Mouse (Mus musculus) mature B cell (primary cell): ENCODE data around the gene Tom1.

Experiments
- in situ Hi-C: fragments of 300-500 bp; cut with MboI; formaldehyde crosslinking; loops from 2 replicates; pipeline ENCODE4 v1.14.3; 2019

The Tom1 gene

DNA sequence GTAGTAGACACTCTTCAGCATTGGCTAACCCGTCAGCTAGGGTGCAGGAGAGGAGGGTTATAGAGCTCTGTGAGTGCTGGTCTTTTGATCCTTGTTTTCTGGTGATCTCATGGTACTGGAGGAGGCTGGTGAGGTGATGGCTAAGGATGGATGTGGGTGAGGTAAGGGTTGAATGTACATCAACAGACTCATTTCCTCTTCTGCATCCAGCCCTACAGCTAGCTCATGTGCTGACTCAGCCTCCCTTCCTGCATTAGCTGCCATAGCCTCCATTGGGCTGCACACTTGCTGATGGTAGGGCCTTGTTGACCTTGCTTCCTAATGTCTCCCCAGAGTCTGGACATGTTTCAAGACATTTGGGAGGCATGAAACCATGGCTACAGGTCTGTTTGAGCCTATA, 9.5 kb downstream of the Tom1 start:
- in situ Hi-C loops = no loop called here

DNA sequence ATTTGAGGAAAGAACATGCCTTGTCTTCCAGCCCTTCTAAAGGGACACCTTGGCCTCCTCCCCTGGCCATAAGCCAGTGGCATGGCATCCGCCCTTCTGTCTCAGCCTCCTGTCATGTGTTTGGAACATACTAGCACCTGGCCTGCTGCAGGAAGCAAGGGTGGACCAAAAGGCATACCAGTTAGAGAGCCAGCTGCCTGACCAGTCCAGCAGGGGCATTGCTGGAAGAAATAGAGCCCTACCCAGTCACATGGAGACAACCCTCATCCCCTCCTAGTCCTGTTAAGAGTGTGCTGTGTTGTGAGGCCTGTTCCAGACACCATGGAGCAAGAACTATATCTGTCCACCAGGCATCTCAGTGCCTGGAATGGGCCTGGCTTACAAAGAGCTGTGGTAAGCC, 12.8 kb downstream of the Tom1 start:
- in situ Hi-C loops = no loop called here

DNA sequence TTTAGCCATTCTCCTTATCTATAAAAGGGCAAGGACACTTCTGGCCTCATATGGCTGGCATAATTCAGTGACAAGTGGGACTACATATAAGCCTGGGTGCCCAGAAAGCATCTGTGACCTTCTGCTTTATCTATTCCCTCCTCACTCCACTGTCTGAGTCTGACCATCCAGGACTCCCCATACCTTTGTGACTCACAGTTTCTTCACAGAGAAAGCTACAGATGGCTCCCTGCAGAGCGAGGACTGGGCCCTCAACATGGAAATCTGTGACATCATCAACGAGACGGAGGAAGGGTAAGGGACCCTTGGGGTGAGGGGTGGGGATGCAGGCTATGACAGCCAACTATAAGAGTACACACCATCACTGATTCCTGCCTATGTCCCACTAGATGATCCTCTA, 14.3 kb downstream of the Tom1 start:
- in situ Hi-C loops = no loop called here

DNA sequence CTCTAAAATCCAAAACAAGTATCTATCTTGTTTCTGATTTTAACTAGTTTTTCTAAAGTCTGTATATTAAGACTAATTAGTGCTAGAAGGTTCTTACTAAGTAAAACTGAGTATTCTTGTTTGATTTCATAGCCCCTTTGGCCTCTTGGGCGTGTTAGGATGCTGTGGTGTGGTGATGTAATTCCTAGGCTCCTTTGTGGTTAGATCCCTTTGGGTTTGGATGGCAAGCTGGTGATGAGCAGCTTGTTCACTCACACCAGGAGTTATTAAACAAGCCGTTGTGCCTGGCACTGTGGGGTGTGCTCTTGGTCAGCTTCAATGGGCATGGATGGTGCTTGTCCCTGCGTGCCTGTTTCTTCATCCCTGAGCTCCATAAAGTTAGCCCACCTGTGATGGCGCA, 19.8 kb downstream of the Tom1 start:
- in situ Hi-C loops = no loop called here

DNA sequence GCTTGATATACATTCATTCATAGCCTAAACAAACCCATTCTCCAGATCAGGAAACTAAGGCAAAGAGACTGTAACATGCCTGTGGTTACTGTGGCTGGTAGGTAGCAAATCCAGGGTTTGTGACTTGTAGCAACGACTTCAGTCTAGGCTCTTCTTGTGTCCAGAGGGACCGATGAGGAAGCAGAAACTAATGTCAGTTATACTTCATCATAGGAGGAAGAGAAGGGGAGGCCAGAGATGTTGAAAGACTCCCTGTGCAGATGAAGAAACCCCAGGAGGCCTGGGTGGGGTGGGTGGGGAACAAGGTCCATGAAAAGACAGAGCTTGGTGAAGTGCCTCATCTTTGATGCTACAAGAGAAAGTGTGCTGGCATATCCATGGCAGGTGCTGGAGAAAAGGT, 22.2 kb downstream of the Tom1 start:
- in situ Hi-C loops = no loop called here

DNA sequence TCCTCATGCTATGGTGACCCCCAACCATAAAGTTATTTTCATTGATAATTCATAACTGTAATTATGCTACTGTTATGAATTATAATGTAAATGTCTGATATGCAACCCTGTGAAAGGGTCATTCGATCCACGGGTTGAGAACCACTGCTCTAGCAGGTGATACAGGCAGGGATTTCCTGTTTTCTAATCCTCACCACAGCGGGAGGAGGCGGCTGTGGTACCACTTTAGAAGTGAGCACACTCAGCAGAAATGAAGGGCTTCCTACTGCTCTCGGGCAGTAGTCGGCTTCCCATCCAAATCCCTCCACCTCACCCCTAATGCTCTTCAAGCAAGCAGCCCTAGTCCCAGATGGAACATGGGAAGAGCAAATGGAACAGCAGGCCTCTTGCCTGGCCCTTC, 26.5 kb downstream of the Tom1 start:
- in situ Hi-C loops = no loop called here

DNA sequence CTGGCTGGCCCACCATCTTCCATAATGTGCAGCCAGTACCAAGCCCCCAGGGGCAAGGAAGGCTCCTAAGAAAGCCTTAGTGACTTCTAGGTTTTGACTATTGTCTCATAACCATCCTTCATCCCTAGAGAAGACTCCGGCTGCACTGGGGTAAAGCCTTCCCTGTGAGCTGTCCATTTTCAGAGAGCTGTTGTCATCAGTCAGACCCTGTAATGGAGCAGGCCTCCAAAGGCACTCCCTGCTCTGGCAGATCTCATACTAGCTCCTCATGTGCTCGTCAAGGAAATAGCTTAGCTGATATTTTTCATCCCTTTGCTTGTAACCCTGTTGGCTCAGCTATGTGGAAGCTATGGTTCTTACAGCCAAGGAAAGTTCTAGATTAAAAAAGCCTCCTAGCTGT, 27.3 kb downstream of the Tom1 start:
- in situ Hi-C loops = no loop called here

DNA sequence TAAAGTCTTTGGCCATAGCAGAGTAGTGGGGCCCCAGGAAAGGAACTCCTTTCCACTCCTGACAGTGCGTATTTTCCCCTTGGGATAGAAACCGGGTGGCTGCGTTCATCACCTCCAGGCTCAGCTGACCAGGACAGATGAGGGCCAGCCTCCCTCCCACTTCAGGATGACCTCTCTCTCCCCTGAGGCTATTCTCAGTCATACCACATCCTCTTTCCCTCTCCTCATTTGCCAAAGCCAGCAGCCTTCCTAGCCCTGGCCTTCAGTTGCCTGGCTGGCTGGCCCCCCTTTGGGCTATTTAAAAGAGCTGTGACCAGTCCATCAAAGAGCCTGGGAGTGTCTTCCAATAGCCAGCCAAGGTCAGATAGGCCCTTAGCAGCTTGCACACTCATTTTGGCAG, 29.8 kb downstream of the Tom1 start:
- in situ Hi-C loops = no loop called here

DNA sequence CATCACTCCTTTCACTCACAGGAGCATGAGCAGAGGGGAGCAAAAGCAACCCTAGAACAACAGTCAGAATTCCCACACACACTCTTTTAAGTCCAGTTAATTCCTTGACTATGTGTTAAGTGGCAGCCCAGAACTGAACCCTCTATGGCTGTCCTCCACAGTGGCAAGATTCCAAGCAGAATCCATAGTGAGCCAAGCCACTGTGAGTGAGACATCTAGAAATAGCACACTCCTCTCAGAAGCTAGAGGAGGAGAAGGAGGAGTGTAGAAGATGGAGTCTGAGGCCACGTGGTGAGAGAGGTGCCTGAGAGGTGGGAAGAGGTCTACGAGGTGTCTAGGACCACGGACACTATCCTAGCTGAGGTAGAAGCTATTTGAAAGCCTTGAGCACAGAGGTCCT, 31.3 kb downstream of the Tom1 start:
- in situ Hi-C loops = no loop called here

DNA sequence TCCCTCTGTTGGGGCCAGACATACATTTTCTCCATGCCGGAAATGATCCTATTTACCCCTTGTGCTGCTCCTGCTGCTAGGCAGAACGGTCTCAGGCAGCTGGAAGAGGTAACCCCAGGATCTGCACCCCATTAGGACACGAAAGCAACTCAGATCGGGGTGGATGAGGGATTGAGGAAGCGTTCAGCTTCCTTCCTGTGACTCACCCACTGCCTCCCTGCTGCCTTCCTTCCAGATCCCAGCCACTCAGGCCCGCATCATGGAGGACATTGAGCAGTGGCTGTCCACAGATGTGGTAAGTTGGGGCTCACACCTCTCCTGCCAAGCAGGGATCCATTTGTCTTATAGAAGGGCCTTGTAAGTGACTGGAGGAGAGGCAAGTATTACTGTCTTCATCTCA, 33.8 kb downstream of the Tom1 start:
- in situ Hi-C loops = no loop called here

DNA sequence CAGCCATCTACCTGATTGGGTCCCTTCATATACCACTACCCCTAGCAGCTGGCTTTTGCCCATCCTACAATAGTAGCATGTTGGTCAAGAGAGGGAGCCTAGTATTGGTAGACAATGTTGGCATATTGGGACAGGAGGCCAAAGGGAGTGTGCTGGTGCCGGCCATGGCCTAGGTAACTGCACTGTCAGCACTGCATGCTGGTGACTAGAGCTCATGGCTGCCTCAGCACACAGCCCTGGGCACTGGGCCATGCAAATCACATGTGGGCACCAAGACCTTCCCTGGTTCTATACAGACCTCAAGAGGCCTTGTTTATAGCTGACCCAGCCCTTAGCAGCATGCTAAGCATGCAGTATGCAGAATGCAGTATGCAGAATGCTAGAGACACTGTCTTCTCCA, 36.8 kb downstream of the Tom1 start:
- in situ Hi-C loops = loop anchor here (10.0 kb wide), 1 partner anchor 145 kb away; the partner anchor contains the start of gene Rasd2

DNA sequence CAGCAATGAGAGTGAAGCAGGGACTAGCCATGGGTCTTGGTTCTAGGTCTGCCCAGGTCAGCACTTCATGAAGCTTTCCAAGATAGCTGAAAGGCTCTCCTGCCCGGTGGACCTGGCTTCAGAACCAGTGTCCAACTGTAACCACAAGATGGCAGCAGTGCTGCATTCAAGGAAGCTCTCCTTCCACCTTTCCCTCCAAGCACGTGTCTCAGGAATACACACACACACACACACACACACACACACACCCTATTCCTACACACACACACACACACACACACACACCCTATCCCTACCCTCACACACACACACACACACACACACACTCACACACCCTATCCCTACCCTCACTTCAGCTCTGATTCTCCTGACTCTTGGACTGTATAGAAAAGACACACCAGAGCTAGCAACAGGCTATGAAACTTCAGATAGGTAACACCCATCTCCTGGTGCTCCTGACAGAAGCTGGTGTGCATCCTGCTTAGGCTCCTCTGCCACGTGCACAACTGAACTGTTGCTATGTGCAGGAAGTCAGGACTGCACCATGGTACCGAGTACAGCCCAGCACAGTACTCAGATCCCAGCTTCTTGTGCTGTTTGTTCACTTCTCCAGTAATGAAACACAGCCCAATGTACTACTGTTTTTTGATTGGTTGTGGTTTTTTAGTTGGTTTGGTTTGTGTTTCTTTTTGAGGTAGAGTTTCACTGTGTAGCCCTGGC, 38.3 kb downstream of the Tom1 start:
- in situ Hi-C loops = loop anchor here (10.0 kb wide), 1 partner anchor 143 kb away; the partner anchor contains the start of gene Rasd2

- in situ Hi-C loops = loop anchor here (10.0 kb wide), 1 partner anchor 140 kb away; the partner anchor contains the start of gene Rasd2
These were observed 41.4 kb downstream of the Tom1 start for GRCm38 (mm10) chr8:75074876-75075275.

DNA sequence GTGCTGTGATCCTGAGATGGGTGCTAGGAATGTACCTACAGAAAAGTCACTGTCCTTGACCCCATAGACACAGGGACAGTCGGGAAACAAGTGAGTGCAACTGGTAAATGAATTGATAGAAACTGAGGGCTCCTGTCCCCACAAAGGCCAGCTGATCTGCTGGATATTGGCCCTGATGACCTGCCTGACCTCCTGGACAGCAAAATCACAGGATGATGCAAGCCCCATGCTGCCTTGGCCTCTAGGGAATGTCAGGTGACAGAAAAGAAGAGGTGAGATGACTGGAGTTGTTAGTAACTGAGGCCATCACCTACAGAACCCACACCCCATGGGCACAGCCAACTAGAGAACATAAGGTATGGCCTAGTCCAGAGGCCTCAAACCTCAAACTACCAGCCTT, 44.7 kb downstream of the Tom1 start:
- in situ Hi-C loops = loop anchor here (10.0 kb wide), 1 partner anchor 137 kb away; the partner anchor contains the start of gene Rasd2

DNA sequence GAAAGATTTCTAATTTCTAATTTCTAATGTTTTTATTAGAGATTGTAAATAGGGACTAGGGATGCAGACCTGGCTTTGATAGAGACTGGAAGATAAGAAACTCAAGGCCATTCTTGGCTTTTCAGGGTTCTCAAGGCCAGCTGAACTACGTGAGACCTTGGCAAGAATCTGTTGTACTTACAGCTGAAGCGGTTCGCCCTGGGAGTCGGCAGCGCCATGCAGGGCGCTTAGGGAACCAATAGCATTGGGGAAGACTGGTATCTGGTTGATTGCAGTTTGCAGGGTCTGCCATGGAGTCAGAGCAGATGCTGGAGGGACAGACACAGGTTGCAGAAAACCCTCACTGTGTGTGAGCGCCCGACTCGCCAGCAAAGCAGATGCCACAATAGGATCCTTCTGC, 45.3 kb downstream of the Tom1 start:
- in situ Hi-C loops = loop anchor here (10.0 kb wide), 1 partner anchor 136 kb away; the partner anchor contains the start of gene Rasd2

GRCm38 (mm10) chr8:75081364-75082040, 48.0 kb downstream of the Tom1 start:
- in situ Hi-C loops = no loop called here

DNA sequence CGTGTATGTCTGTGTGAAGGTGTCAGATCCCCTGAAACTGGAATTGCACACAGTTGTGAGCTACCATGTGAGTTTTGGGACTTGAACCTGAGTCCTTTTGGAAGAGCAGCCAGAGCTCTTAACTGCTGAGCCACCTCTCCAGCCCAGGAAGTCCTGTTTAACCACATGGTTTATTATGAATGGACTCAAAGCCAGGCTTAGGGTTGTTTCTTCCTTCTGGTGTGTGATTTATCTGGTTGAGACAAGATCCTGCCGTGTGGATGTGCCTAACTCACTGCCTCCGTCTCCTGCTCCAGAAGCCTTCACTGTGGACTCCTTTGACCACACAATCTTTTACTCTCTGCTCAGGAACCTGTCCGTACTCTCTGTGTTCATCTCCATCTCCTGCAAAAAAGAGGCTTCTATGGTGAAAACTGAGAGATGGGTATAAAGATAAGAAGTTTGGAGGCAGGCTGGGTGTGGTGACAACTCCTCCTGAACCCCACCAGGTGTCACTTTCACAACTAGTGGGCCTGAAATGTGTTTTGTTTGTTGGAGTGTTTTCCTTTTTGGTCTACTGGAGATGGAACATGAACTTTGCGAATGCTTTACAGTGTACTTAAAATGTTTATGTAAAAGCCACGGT, 48.8 kb downstream of the Tom1 start:
- in situ Hi-C loops = no loop called here

- in situ Hi-C loops = no loop called here
These were observed 50.3 kb downstream of the Tom1 start for GRCm38 (mm10) chr8:75083846-75084245.

- in situ Hi-C loops = no loop called here
These were observed 51.0 kb downstream of the Tom1 start for GRCm38 (mm10) chr8:75084382-75085064.

DNA sequence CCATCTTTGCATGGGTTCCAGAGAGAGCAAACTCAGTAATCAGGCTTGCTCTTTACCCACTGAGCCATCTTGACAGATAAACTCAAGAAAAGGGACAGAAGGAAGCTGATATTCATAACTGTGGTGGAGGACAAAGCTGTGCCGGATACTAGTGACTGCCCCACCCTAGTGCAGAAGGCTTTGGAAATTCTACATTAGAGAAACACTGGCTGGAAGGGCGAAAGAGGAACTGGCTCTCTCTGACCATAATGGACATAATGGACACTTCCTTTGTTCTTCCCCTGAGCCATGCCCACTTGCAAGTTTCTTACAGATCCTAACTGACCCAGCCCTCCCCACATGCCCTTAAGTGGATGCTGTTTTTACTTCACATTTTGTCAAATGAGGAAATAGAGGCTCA, 52.5 kb downstream of the Tom1 start:
- in situ Hi-C loops = no loop called here

- in situ Hi-C loops = no loop called here
These were observed 53.6 kb downstream of the Tom1 start for GRCm38 (mm10) chr8:75087127-75087526.
